Mouse (Mus musculus): ENCODE results near the gene Flt3l. TPM values are rescaled to one million over a fixed set of nuclear protein-coding genes. Genes with fewer than 3 reads are reported as not detected.

Gene Flt3l
- polyA plus RNA-seq, 1 experiment from 2014 or later: 1.3 TPM

DNA sequence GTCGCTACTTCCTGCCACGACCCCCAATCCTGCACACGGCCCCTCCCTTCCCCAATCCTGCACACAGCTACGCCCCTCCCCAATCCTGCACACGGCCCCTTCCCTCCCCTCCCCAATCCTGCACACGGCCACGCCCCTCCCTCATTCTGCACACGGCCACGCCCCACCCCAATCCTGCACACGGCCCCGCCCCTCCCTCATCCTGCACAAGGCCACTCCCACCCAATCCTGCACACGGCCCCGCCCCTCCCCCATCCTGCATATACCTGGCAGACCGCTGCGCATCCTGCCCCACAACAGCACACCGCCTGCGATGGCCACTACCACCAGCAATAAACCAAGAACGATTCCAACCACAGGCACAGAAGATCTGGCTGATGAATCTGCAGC lies 42.7 kb downstream of the Flt3l start:
- peaks cover 33% of the 10 kb centered on the region for H3K4me1 ChIP-seq
- ATAC-seq (ENCODE audit: insufficient number of reproducible peaks, insufficient read depth, low FRiP score, low TSS enrichment, low read depth): no peak
- H3K4me3 ChIP-seq: no peak overlapping the region
- H3K9me3 ChIP-seq: no peaks in the 10 kb centered on the region
- no peaks in the 10 kb centered on the region for H3K27me3 ChIP-seq
- H3K27ac ChIP-seq: peak overlapping the region; percentile 89
- H3K9ac ChIP-seq: no peak overlapping the region
- H3K36me3 ChIP-seq: peaks cover 27% of the 10 kb centered on the region
- WGBS: 31% methylated on average over 18 of the region's 18 CpGs
- no peak overlapping the region for H3K4me2 ChIP-seq

DNA sequence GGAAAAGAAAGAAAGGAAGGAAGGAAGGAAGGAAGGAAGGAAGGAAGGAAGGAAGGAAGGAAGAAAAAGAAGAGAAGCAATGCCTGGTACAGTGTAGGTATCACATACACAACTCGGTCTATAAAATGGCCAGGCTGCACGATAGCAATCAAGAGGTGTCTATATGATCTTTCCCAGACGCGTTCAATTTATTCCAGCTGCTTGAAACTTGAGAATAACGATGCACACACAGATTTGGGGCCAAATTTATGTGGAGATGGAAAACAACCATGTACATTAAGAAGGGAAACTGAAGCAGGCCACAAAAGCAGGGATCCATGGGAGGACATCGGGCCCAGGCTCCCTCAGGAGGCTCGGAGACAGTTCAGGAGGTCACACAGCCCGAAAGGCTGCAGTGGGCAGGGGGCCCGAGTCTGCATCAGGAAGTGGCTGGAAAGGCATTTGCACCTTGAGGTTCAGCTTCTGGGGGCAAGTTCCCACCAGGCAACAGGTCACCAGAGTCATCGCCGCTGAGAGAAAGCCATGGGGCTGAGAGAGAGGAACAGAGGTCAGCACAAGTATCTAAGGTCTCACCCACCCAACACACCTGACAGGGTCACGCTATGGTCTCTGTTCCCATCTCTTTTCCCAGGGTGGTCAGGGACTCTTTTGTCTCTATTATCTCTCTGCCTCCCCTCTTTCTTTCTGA lies 43.3 kb downstream of the Flt3l start:
- H3K4me3 ChIP-seq: 0 out of 2 replicates have a peak overlapping the region, but pooled peaks have one; percentile 16
- no peak for ATAC-seq (ENCODE audit: insufficient number of reproducible peaks, insufficient read depth, low FRiP score, low TSS enrichment, low read depth)
- H3K27ac ChIP-seq: peak overlapping the region; percentile 89
- WGBS: 25% methylated on average over 12 of the region's 12 CpGs
- peak overlapping the region; percentile 76 for H3K4me2 ChIP-seq
- peaks cover 33% of the 10 kb centered on the region for H3K4me1 ChIP-seq
- H3K27me3 ChIP-seq: no peaks in the 10 kb centered on the region
- H3K36me3 ChIP-seq: peaks cover 32% of the 10 kb centered on the region
- peak overlapping the region; percentile 41; the same call in 1 of the 2 replicates for H3K9ac ChIP-seq
- H3K9me3 ChIP-seq: no peaks in the 10 kb centered on the region

DNA sequence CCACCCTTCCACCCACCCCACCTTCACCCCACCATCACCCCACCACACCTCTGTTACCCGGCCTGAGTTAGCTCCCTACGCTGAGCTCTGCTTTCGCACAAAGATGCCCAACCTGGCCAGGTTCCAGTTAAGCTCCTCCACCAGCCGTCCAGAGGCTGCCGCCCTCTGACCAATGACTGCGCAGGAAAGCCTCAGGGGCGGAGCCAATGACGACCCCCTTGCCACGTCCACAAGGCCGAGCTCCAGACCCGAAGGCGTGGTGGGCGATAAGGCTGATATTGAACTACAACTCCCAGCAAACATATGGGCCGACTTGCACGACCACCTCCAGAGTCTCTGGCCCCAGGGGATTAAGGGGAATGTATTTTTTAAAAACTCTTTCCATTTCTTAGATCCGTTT lies 44.2 kb downstream of the Flt3l start, which contains the start of gene Rcn3:
TSS of gene Rcn3 (minus strand) at position 174 of the 400 bp plus-strand sequence.
- peak within 1 kb of the TSS; percentile 89 for H3K27ac ChIP-seq
- peak within 1 kb of the TSS; percentile 88 for H3K9ac ChIP-seq
- under 1% methylated on average over 16 of the region's 16 CpGs for WGBS
- no peaks in the 10 kb centered on the region for H3K27me3 ChIP-seq
- peaks cover 35% of the 10 kb centered on the region for H3K36me3 ChIP-seq
- H3K4me1 ChIP-seq: peaks cover 33% of the 10 kb centered on the region
- no peaks in the 10 kb centered on the region for H3K9me3 ChIP-seq
- H3K4me2 ChIP-seq: peak within 1 kb of the TSS; percentile 76
- H3K4me3 ChIP-seq: peak within 1 kb of the TSS; percentile 66
- peak; percentile 88 for ATAC-seq (ENCODE audit: insufficient number of reproducible peaks, insufficient read depth, low FRiP score, low TSS enrichment, low read depth)

DNA sequence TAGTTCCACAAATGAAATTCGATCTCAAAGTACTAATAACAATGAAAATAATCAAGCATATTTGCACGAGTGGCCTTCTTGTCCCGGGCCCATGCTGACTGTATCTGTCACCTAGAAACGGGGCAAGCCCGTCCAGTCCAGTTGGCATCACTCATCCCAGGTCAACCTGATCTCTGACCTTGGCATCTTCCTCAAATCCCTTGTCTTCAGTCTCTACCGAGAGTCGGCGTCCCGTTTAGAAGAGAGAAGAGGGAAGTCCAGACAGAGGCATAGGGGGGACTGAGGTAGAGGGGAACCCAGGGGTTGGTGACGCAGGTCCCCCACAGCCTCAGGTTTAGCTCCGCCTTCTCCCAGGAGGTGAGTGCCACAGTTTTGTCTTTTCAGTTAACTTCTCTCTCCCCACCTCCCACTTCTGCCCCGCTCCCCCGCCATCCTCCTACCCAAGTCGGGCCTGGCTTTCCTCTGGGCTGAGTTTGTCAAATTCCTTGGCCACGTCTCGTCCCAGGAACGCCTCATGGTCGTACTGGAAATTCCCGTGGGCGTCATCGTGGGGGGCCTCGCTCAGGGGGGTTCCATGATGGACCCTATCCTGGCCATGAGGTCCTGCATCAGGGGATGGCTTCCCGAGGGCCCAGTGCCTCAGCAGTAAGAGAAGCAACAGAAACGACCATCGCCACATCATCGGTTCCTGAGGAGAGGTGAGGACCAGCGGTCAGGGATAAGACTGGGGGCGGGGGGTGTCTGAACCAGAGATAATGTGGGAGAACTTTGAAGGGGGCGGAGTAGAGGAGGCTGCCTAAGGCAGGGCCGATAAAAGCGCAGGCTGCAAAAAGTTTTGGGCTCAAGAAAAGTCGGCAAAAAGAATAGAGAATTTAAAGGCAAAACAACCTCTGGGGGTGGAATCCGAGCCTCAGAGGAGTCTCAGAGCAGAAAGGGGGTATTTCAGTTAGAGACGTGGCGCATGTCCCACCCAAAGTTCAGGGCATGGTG lies 44.9 kb downstream of the Flt3l start:
- WGBS: 10% methylated on average over 35 of the region's 35 CpGs
- Histone ChIP-seq H3K4me3 (peak overlapping the region; percentile 66), H3K9me3 (no peaks in the 10 kb centered on the region), H3K4me2 (peak overlapping the region; percentile 76), H3K27me3 (no peaks in the 10 kb centered on the region), H3K27ac (peak overlapping the region; percentile 89), H3K9ac (peak overlapping the region; percentile 88), H3K4me1 (peaks cover 33% of the 10 kb centered on the region), H3K36me3 (peaks cover 38% of the 10 kb centered on the region)
- 0 out of 2 replicates have a peak, but pooled peaks have one; percentile 26 for ATAC-seq (ENCODE audit: insufficient number of reproducible peaks, insufficient read depth, low FRiP score, low TSS enrichment, low read depth)

DNA sequence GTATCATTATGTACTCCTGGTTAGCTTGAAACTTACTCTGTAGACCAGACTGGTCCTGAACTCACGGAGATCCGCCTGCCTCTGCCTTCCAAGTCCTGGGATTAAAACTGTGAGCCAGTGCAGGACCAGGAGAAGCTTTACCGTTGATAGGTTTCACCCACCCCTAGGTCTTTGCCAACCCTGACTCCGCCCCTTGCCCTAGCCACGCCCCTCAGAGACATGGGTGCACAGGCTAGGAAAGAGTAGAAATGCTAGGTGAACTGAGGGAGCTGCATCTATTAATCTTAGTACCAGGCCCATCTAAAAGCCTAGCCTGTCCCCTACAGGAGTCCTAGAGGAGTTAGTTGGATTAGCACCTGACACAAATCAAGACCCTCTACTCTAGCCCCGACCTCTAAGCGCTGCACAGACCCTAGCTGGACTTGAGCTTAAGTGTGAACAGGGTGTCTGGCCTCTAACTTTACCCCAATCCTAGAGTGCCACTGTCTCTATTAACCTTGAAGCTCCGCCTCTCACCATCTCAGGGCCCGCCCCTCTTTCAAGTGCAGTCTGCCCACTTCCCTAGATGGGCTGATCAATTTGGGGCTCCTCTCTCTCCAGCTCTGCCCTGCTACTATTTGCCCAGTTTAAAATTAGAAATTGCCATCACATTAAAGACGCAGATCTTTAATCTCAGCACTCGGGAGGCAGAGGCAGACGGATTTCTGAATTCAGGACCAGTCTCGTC lies 45.8 kb downstream of the Flt3l start:
- Histone ChIP-seq H3K36me3 (peaks cover 43% of the 10 kb centered on the region), H3K4me3 (peak overlapping the region; percentile 66), H3K4me2 (peak overlapping the region; percentile 76), H3K9ac (peak overlapping the region; percentile 88), H3K27me3 (no peaks in the 10 kb centered on the region), H3K4me1 (peaks cover 33% of the 10 kb centered on the region), H3K9me3 (no peaks in the 10 kb centered on the region), H3K27ac (peak overlapping the region; percentile 89)
- no peak for ATAC-seq (ENCODE audit: insufficient number of reproducible peaks, insufficient read depth, low FRiP score, low TSS enrichment, low read depth)
- WGBS: 75% methylated on average over 13 of the region's 13 CpGs

DNA sequence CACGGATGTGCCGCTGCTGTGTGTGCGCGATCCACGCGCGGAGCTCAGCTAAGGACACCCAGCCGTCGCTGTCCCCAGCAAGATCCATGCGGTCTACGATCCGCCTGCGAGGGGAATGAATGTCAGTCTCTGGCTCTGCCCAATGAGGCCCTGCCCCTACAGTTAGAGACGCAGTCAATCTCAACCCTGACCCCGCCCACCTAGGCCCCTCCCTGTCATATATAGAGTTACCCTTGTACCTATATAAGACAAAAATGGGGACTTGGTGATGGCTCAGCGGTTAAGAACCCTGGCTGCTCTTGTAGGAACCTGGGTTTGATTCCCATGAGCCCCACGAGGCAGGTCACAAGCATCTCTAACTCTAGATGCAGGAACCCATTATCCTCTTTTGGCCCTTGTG lies 47.6 kb downstream of the Flt3l start:
- no peak for ATAC-seq (ENCODE audit: insufficient number of reproducible peaks, insufficient read depth, low FRiP score, low TSS enrichment, low read depth)
- Histone ChIP-seq H3K27ac (no peak overlapping the region), H3K36me3 (peaks cover 57% of the 10 kb centered on the region), H3K9me3 (no peaks in the 10 kb centered on the region), H3K4me2 (no peak overlapping the region), H3K27me3 (no peaks in the 10 kb centered on the region), H3K4me1 (peaks cover 21% of the 10 kb centered on the region), H3K4me3 (no peak overlapping the region), H3K9ac (no peak overlapping the region)
- 93% methylated on average over 17 of the region's 17 CpGs for WGBS

DNA sequence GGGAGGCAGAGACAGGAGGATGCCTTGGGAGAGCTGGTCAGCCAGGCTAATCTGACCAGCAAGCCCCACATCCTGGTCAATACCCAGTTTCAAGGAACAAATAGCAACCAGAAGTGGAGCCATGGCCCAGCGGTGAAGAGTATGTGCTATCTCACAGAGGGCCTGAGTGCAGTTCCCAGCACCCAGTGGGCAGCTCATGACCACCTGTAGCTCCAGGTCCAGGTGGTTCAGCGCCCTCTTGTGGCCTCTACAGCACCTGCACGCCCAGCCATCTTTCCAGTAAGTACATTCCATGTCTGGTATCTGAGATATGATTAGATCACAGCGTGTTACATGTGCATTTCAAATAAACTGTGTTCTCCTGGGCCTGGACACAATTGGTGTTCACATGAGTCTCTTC lies 50.1 kb downstream of the Flt3l start:
- WGBS: 79% methylated on average over 4 of the region's 4 CpGs
- no peak for ATAC-seq (ENCODE audit: insufficient number of reproducible peaks, insufficient read depth, low FRiP score, low TSS enrichment, low read depth)
- H3K4me1 ChIP-seq: peaks cover 22% of the 10 kb centered on the region
- H3K4me3 ChIP-seq: no peak overlapping the region
- no peak overlapping the region for H3K27ac ChIP-seq
- H3K9me3 ChIP-seq: no peaks in the 10 kb centered on the region
- H3K4me2 ChIP-seq: no peak overlapping the region
- H3K9ac ChIP-seq: no peak overlapping the region
- no peaks in the 10 kb centered on the region for H3K27me3 ChIP-seq
- H3K36me3 ChIP-seq: peaks cover 79% of the 10 kb centered on the region

DNA sequence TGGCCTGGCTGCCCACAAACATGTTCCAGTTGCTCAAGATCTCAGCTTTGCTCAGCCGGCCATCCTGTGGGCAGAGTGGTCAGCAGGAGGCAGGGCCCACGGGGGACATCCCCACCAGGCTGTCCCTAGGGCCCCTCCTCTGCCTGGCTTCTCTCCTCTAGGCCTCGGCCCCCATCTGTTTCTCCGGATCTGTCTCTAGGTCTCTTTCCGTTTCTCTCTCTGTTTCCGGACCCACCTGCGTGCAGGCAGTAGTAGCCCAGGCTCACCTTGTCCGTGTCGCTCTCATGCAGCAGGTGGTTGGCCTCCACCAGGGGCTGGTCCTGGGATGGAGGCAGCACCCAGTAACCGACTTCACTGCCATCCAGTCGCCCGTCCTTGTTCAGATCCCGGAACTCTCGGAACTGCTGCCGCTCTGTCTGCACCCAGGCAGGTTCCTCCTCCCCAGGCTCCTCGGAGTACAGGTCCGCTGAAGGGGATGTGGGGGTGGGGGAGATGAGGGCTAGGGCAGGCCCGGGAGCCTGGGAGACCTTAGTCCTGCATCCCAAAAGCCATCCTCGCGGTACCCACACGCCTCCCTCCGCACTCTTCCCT lies 52.8 kb downstream of the Flt3l start:
- WGBS: 84% methylated on average over 22 of the region's 22 CpGs
- Histone ChIP-seq H3K4me2 (no peak overlapping the region), H3K27ac (peak overlapping the region; percentile 80)

DNA sequence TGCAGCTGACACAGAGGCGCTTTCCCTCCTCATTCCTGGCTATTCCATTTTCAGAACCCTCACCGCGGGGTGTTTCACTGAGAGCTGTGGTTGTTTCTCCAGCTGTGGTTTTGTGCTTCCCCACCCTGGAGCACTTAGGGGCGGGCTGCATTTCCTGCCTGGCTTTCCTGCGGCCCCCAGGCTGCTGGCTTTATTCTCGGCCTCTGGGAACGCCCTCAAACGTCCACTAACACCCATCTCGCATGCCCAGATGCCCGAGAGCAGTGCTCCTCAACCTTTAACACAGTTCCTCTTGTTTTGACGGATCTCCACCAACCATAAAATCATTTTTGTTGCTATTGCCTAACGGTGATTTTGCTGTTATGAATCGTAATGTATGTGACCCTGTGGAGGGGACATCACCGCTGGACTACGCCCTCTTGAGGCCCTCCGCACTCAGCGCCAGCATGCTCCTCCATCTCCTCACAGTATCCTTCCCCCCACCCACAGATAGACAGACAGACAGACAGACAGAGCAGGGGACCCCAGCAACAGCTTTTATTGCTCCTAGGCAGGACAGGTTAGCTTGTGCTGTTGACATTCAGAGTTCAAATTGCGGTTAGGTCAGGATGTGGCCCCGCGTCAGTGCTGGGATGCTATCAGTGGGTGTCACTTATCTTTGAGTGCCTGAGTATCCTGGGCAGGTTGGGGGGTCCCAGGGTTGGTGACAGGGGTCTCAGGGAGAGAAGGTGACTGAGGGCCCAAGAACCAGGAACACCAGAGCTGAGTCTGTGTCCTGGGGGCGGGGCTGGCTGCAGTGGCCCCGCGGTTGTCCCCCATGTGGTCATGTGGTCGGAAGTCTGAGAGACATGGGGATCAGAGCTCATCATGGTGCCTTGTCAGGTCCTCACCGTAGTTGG lies 53.6 kb downstream of the Flt3l start:
- ATAC-seq (ENCODE audit: insufficient number of reproducible peaks, insufficient read depth, low FRiP score, low TSS enrichment, low read depth): 0 out of 2 replicates have a peak, but pooled peaks have one; percentile 35
- Histone ChIP-seq H3K4me2 (0 out of 2 replicates have a peak overlapping the region, but pooled peaks have one; percentile 18), H3K27ac (peak overlapping the region; percentile 80), H3K9me3 (no peaks in the 10 kb centered on the region), H3K4me3 (no peak overlapping the region), H3K27me3 (no peaks in the 10 kb centered on the region), H3K9ac (0 out of 2 replicates have a peak overlapping the region, but pooled peaks have one; percentile 36), H3K4me1 (peaks cover 15% of the 10 kb centered on the region), H3K36me3 (peaks cover 67% of the 10 kb centered on the region)
- WGBS: 64% methylated on average over 25 of the region's 25 CpGs

More for the DNA sequence above, 52.8 kb downstream of the Flt3l start:
- Histone ChIP-seq H3K27me3 (no peaks in the 10 kb centered on the region), H3K36me3 (peaks cover 72% of the 10 kb centered on the region), H3K4me1 (peaks cover 15% of the 10 kb centered on the region), H3K4me3 (no peak overlapping the region), H3K9ac (peak overlapping the region; percentile 36; the same call in 1 of the 2 replicates), H3K9me3 (no peaks in the 10 kb centered on the region)
- no peak; the same call in 1 of the 2 replicates for ATAC-seq (ENCODE audit: insufficient number of reproducible peaks, insufficient read depth, low FRiP score, low TSS enrichment, low read depth)

DNA sequence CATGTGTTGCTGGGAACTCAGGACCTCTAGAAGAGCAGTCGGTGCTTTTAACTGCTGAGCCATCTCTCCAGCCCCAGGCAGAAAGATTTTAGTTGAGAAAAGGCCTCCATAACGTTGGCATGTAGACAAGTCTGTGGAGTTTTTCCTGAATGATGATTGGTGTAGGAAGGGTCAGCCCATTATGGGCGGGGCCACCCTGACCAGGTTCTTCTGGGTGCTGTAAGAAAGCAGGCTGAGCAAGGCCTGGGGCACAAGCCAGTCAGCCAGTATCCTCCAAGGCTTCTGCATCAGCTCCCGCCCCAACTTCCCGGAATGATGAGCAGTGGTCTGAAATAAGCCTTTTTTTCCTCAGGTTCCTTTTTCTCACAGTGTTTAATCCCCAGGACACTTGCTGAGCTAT lies 55.2 kb downstream of the Flt3l start:
- WGBS: 45% methylated on average over 5 of the region's 5 CpGs
- no peak overlapping the region for H3K4me2 ChIP-seq
- no peak for ATAC-seq (ENCODE audit: insufficient number of reproducible peaks, insufficient read depth, low FRiP score, low TSS enrichment, low read depth)
- H3K27ac ChIP-seq: peak overlapping the region; percentile 9; the same call in 1 of the 2 replicates
- no peaks in the 10 kb centered on the region for H3K9me3 ChIP-seq
- H3K4me1 ChIP-seq: peaks cover 15% of the 10 kb centered on the region
- no peaks in the 10 kb centered on the region for H3K27me3 ChIP-seq
- no peak overlapping the region for H3K4me3 ChIP-seq
- H3K36me3 ChIP-seq: peaks cover 67% of the 10 kb centered on the region
- no peak overlapping the region for H3K9ac ChIP-seq

Measured in embryonic facial prominence, embryonic 13.5 days (tissue).